9 mouse cellular contexts compared by ENCODE assay signal in genomic region chr5:89839627-89840026, GRCm38 (mm10). TPM values are rescaled to one million over a fixed set of nuclear protein-coding genes. Genes with fewer than 3 reads are reported as not detected.
A peak's percentile ranks its signal among the peaks of the same experiment; 100 is the strongest.
DNase-seq lines count a peak whose midpoint lies in the region; ATAC-seq and TF ChIP-seq lines count a peak whose summit lies in the region.
"Had no signal": no experiment of that assay in that cellular context is flagged by ENCODE, and none has a peak within 500 bp of the region (broad histone marks: within the 10 kb centered on the region; RNA-seq: fewer than 3 reads in every experiment).

No protein-coding gene starts in this region.

- ATAC-seq in frontal cortex, adult (ENCODE audit: low TSS enrichment), result peak; percentile 66; the same call in 1 of the 2 replicates
- peak; percentile 61 for ATAC-seq in megakaryocyte, adult 5-6 weeks (ENCODE audit: poor library complexity, severe bottlenecking)
- ATAC-seq in forebrain, embryonic 12.5 days (ENCODE audit: low FRiP score), result no peak
- ATAC-seq in intestine, embryonic 16.5 days, result no peak

- H3K4me2 ChIP-seq in forebrain, embryonic 12.5 days, result no peak overlapping the region
- H3K4me2 ChIP-seq in intestine, embryonic 16.5 days (ENCODE audit: low read depth, low read length), result no peak overlapping the region
- H3K4me2 ChIP-seq: limb, embryonic 15.5 days had no signal

- intact Hi-C loops in heart, postnatal 36 days (cut with DNase I), result loop anchor here (1.0 to 2.0 kb wide), 3 partner anchors 43 to 355 kb away; partner anchors contain the start of gene Adamts3

- TF ChIP-seq POLR2A in testis, adult 2 months (IDR thresholded peaks at IDR 0.05; ENCODE audit: control insufficient read depth, low read depth, low read length), result no peak

- H3K9ac ChIP-seq in forebrain, embryonic 12.5 days, result no peak overlapping the region
- no peak overlapping the region for H3K9ac ChIP-seq in intestine, embryonic 16.5 days (ENCODE audit: low read depth, low read length)
- H3K9ac ChIP-seq: limb, embryonic 15.5 days had no signal

- no peaks in the 10 kb centered on the region for H3K9me3 ChIP-seq in forebrain, embryonic 12.5 days
- no peaks in the 10 kb centered on the region for H3K9me3 ChIP-seq in intestine, embryonic 16.5 days (ENCODE audit: control insufficient read depth, low read length)
- H3K9me3 ChIP-seq: limb, embryonic 15.5 days had no signal

- H3K27me3 ChIP-seq in testis, adult 2 months (ENCODE audit: control insufficient read depth, insufficient read depth, low read length), result no peaks in the 10 kb centered on the region
- no peaks in the 10 kb centered on the region for H3K27me3 ChIP-seq in forebrain, embryonic 12.5 days
- no peaks in the 10 kb centered on the region for H3K27me3 ChIP-seq in intestine, embryonic 16.5 days (replicated peaks; ENCODE audit: control insufficient read depth, insufficient read depth, low read length)
- H3K27me3 ChIP-seq: limb, embryonic 15.5 days had no signal

- 83% methylated on average over 4 of the region's 4 CpGs for WGBS in forebrain, embryonic 12.5 days
- 58% methylated on average over 4 of the region's 4 CpGs for WGBS in intestine, embryonic 16.5 days

- DNase-seq in frontal cortex, postnatal 25 days (ENCODE audit: low spot score in 2 of 2), result no peak
- DNase-seq in testis, postnatal 10 days (ENCODE audit: low spot score), result no peak
- DNase-seq in heart, postnatal 36 days, result peak; percentile 40 to 44

- H3K36me3 ChIP-seq in testis, adult 2 months (ENCODE audit: control insufficient read depth, insufficient read depth, low read length), result no peaks in the 10 kb centered on the region
- no peaks in the 10 kb centered on the region for H3K36me3 ChIP-seq in forebrain, embryonic 12.5 days (replicated peaks)
- no peaks in the 10 kb centered on the region for H3K36me3 ChIP-seq in intestine, embryonic 16.5 days (ENCODE audit: control insufficient read depth, insufficient read depth, low read length)
- H3K36me3 ChIP-seq: limb, embryonic 15.5 days had no signal

- H3K4me1 ChIP-seq in testis, adult 2 months (ENCODE audit: control insufficient read depth, insufficient read depth, low read length), result no peaks in the 10 kb centered on the region
- H3K4me1 ChIP-seq in forebrain, embryonic 12.5 days, result peaks cover 4% of the 10 kb centered on the region; the same call in 1 of the 2 replicates
- H3K4me1 ChIP-seq in intestine, embryonic 16.5 days (ENCODE audit: control insufficient read depth, insufficient read depth, low read length), result peaks cover 3% of the 10 kb centered on the region; the same call in 1 of the 2 replicates

- H3K27ac ChIP-seq in testis, adult 2 months (ENCODE audit: control insufficient read depth, insufficient read depth, low read depth, low read length), result no peak overlapping the region
- H3K27ac ChIP-seq in forebrain, embryonic 12.5 days, result no peak overlapping the region
- no peak overlapping the region for H3K27ac ChIP-seq in intestine, embryonic 16.5 days (ENCODE audit: low read length)
- H3K27ac ChIP-seq: limb, embryonic 15.5 days had no signal

- peak; percentile 8; the same call in 1 of the 2 replicates for TF ChIP-seq CTCF in testis, adult 2 months (IDR thresholded peaks at IDR 0.05; ENCODE audit: control insufficient read depth, insufficient read depth, insufficient replicate concordance, low read depth, low read length)

- H3K4me3 ChIP-seq in testis, adult 2 months (ENCODE audit: control insufficient read depth, low read depth, low read length), result no peak overlapping the region
- no peak overlapping the region for H3K4me3 ChIP-seq in forebrain, embryonic 12.5 days (replicated peaks)
- H3K4me3 ChIP-seq in intestine, embryonic 16.5 days (ENCODE audit: low read length), result no peak overlapping the region
- H3K4me3 ChIP-seq: limb, embryonic 15.5 days had no signal

RNA-seq across cellular contexts. Expression of gene Adamts3, which starts 43.5 kb away (rescaled TPM):
- 0.28 and 0.81 TPM in 2 replicates for polyA plus RNA-seq in testis, adult 2 months (2012; rRNA removed)
- 1 to 10 TPM; 4.6 to 5.7 TPM for total RNA-seq in heart, postnatal 36 days (2021)
- 2.1 and 3.4 TPM in 2 replicates for total RNA-seq in megakaryocyte, adult 5-6 weeks (2015)
- total RNA-seq in megakaryocyte, adult 5-6 weeks (2017), result 1.1 and 5.1 TPM in 2 replicates
- polyA plus RNA-seq in forebrain, embryonic 12.5 days (2016; fragmentation: Nextera tagmentation; extraction: Ambion mirVana), result 4.4 and 5.1 TPM in 2 replicates
- polyA plus RNA-seq in intestine, embryonic 16.5 days (2015; fragmentation: Nextera tagmentation; extraction: Ambion mirVana), result 1.4 and 1.5 TPM in 2 replicates

Comparison
In these comparisons a context has a peak if more than half of its experiments do, and no peak if none do; other contexts are left out.
1. ATAC-seq: peak in frontal cortex, adult (single experiment) and megakaryocyte, adult 5-6 weeks (single experiment); none in forebrain, embryonic 12.5 days (single experiment) and intestine, embryonic 16.5 days (single experiment).
2. DNase-seq: peak in heart, postnatal 36 days (2 of 2); none in frontal cortex, postnatal 25 days (0 of 2) and testis, postnatal 10 days (single experiment).